Mouse (Mus musculus) G1E (cell line): ENCODE results near the gene Gpatch8. TPM values are rescaled to one million over a fixed set of nuclear protein-coding genes. Genes with fewer than 3 reads are reported as not detected.

ENCODE experiments used
- ATAC-seq: 2 replicates; pipeline ENCODE4 v1.8.0; 2016; ENCODE audit warnings: mild to moderate bottlenecking; ENCODE audit not compliant: insufficient number of reproducible peaks, poor library complexity, low FRiP score, severe bottlenecking; ENCODE audit errors: extremely low read depth
- DNase-seq: peaks from one replicate; pipeline ENCODE4 v3.0.0; 2012; ENCODE audit warnings: low spot score
- H3K27me3 ChIP-seq: 2 replicates; pipeline ENCODE4 v1.6.1; 2012; ENCODE audit warnings: mild to moderate bottlenecking, low read length, inconsistent platforms; ENCODE audit not compliant: insufficient read depth
- H3K36me3 ChIP-seq: replicated peaks from 2 replicates; pipeline ENCODE3; 2012; ENCODE audit warnings: mild to moderate bottlenecking, inconsistent platforms
- H3K4me1 ChIP-seq: 2 replicates; pipeline ENCODE4 v1.6.1; 2012; ENCODE audit warnings: low read depth, low read length, inconsistent platforms, mixed read lengths; ENCODE audit not compliant: insufficient read depth
- H3K4me3 ChIP-seq: 2 replicates; pipeline ENCODE4 v1.5.1; 2012; ENCODE audit warnings: low read depth, mild to moderate bottlenecking, inconsistent platforms, low read length, moderate library complexity, mixed read lengths
- H3K9me3 ChIP-seq: replicated peaks from 2 replicates; pipeline ENCODE4 v1.6.1; 2012; ENCODE audit warnings: inconsistent platforms
- CTCF ChIP-seq: IDR thresholded peaks from 2 replicates; pipeline ENCODE4 v1.5.1; 2012; ENCODE audit warnings: low read depth, low read length, inconsistent platforms, mixed read lengths
- GATA1 ChIP-seq: IDR thresholded peaks from 2 replicates; pipeline ENCODE4 v1.6.1; 2012; ENCODE audit warnings: borderline replicate concordance, low read length, inconsistent platforms, mixed read lengths
- GATA2 ChIP-seq: IDR thresholded peaks from 2 replicates; pipeline ENCODE4 v1.6.1; 2012; ENCODE audit warnings: low read depth, low read length, inconsistent platforms, borderline replicate concordance
- POLR2AphosphoS5 ChIP-seq: IDR thresholded peaks from 2 replicates; pipeline ENCODE4 v1.6.1; 2012; ENCODE audit warnings: low read depth, low read length, inconsistent platforms; ENCODE audit not compliant: insufficient replicate concordance
- TAL1 ChIP-seq: conservative IDR thresholded peaks from 2 replicates; pipeline ENCODE4 v1.6.1; 2012; ENCODE audit warnings: low read depth, low read length, inconsistent platforms, mixed read lengths
- polyA plus RNA-seq: library from polyadenylated mRNA; stranded (reverse); fragments of >175 nt; gene quantifications from 2 replicates; pipeline ENCODE4 v1.2.3, GENCODE M21; 2012
- total RNA-seq, 2 experiments: library from RNA; stranded (forward) in 1 of 2; stranded (reverse) in 1 of 2; fragments of 200-1000 nt in 1 of 2; fragments of >200 nt in 1 of 2; fragmentation: Nextera tagmentation in 1 of 2; gene quantifications; 2 replicates each; pipeline ENCODE4 v1.2.3; 2014 to 2017

The Gpatch8 gene
- 52.1 and 69.2 TPM in 2 replicates for total RNA-seq (2014; fragmentation: Nextera tagmentation)
- 22.3 and 26.0 TPM in 2 replicates for total RNA-seq (2017)
- 12.1 and 16.1 TPM in 2 replicates for polyA plus RNA-seq

GRCm38 (mm10) chr11:102556031-102556715 is at the start of gene Gpatch8:
Gpatch8 (minus strand) TSS chr11:102556392.
- H3K4me1 ChIP-seq, result peaks cover 26% of the 10 kb centered on the region
- 0 out of 2 replicates have a peak, but pooled peaks cover 2% of the 10 kb centered on the region for H3K27me3 ChIP-seq
- DNase-seq (peak; percentile 89), ATAC-seq (peak; percentile 90)
- TF ChIP-seq GATA2, result no peak
- TF ChIP-seq TAL1, result no peak
- TF ChIP-seq GATA1, result no peak
- TF ChIP-seq POLR2AphosphoS5, result no peak
- no peak for TF ChIP-seq CTCF
- H3K4me3 ChIP-seq, result peak within 1 kb of the TSS; percentile 94
- H3K9me3 ChIP-seq, result no peaks in the 10 kb centered on the region
- peaks cover 14% of the 10 kb centered on the region for H3K36me3 ChIP-seq

GRCm38 (mm10) chr11:102604777-102605552 is 48.8 kb upstream of the Gpatch8 start:
- DNase-seq (no peak), ATAC-seq (no peak)
- no peaks in the 10 kb centered on the region; the same call in 1 of the 2 replicates for H3K4me1 ChIP-seq
- TF ChIP-seq GATA2 (no peak), TAL1 (no peak), GATA1 (no peak), CTCF (no peak), POLR2AphosphoS5 (no peak)
- H3K4me3 ChIP-seq, result peak overlapping the region; percentile 2; the same call in 1 of the 2 replicates
- peaks cover 35% of the 10 kb centered on the region for H3K27me3 ChIP-seq
- H3K9me3 ChIP-seq, result peaks cover 16% of the 10 kb centered on the region
- no peaks in the 10 kb centered on the region for H3K36me3 ChIP-seq

- ATAC-seq (no peak), DNase-seq (no peak)
- Histone ChIP-seq H3K36me3 (no peaks in the 10 kb centered on the region), H3K27me3 (peaks cover 35% of the 10 kb centered on the region), H3K4me3 (peak within 1 kb of the TSS; percentile 2; the same call in 1 of the 2 replicates), H3K4me1 (no peaks in the 10 kb centered on the region; the same call in 1 of the 2 replicates), H3K9me3 (peaks cover 16% of the 10 kb centered on the region)
- TF ChIP-seq GATA2 (no peak), TAL1 (no peak), GATA1 (no peak), POLR2AphosphoS5 (no peak), CTCF (no peak)
Observed at GRCm38 (mm10) chr11:102604010-102604584, 47.9 kb upstream of the Gpatch8 start, which contains the start of gene Fzd2. Fzd2 (plus strand) TSS chr11:102604396.

- peaks cover 35% of the 10 kb centered on the region for H3K27me3 ChIP-seq
- no peaks in the 10 kb centered on the region; the same call in 1 of the 2 replicates for H3K4me1 ChIP-seq
- ATAC-seq (no peak), DNase-seq (no peak)
- no peaks in the 10 kb centered on the region for H3K36me3 ChIP-seq
- H3K4me3 ChIP-seq, result no peak overlapping the region
- TF ChIP-seq TAL1 (no peak), CTCF (no peak), GATA2 (no peak), GATA1 (no peak), POLR2AphosphoS5 (no peak)
- H3K9me3 ChIP-seq, result peaks cover 16% of the 10 kb centered on the region
Observed at GRCm38 (mm10) chr11:102603496-102603850, 47.3 kb upstream of the Gpatch8 start.

- Histone ChIP-seq H3K9me3 (peaks cover 16% of the 10 kb centered on the region), H3K36me3 (no peaks in the 10 kb centered on the region), H3K4me3 (no peak overlapping the region), H3K4me1 (no peaks in the 10 kb centered on the region; the same call in 1 of the 2 replicates), H3K27me3 (peaks cover 35% of the 10 kb centered on the region)
- no peak for TF ChIP-seq GATA1
- TF ChIP-seq TAL1, result no peak
- no peak for TF ChIP-seq CTCF
- no peak for TF ChIP-seq POLR2AphosphoS5
- TF ChIP-seq GATA2, result no peak
- no peak for DNase-seq
- no peak for ATAC-seq
Observed at GRCm38 (mm10) chr11:102602816-102603495, 46.8 kb upstream of the Gpatch8 start.

- Histone ChIP-seq H3K9me3 (peaks cover 3% of the 10 kb centered on the region), H3K27me3 (peaks cover 39% of the 10 kb centered on the region), H3K36me3 (no peaks in the 10 kb centered on the region), H3K4me3 (no peak overlapping the region), H3K4me1 (no peaks in the 10 kb centered on the region)
- no peak for DNase-seq
- no peak for TF ChIP-seq CTCF
- no peak for TF ChIP-seq TAL1
- no peak for TF ChIP-seq POLR2AphosphoS5
- TF ChIP-seq GATA1, result no peak
- no peak for TF ChIP-seq GATA2
- ATAC-seq, result no peak
Observed at GRCm38 (mm10) chr11:102599912-102600311, 43.7 kb upstream of the Gpatch8 start.
